Mouse (Mus musculus) cerebellum, adult 2 months (tissue): ENCODE data around the gene Csad.

Source experiments
- CTCF ChIP-seq: fragments of 200-500 bp; IDR thresholded peaks from 2 replicates; pipeline ENCODE4 v1.5.1; 2011; ENCODE audit warnings: low read depth, mild to moderate bottlenecking, control low read depth, low read length, moderate library complexity, borderline replicate concordance; ENCODE audit not compliant: insufficient read depth
- POLR2A ChIP-seq: fragments of 200-500 bp; IDR thresholded peaks from 2 replicates; pipeline ENCODE4 v1.6.1; 2011; ENCODE audit warnings: low read length, control low read depth, borderline replicate concordance; ENCODE audit not compliant: insufficient read depth

- TF ChIP-seq CTCF = no peak
- no peak for TF ChIP-seq POLR2A
Observed at GRCm38 (mm10) chr15:102230408-102231321, 26.1 kb upstream of the Csad start.
